Comparison of ENCODE assay signal across 8 mouse cellular contexts in genomic region chr5:73337961-73338831, GRCm38 (mm10). TPM values are rescaled to one million over a fixed set of nuclear protein-coding genes. Genes with fewer than 3 reads are reported as not detected.
DNase-seq lines count a peak whose midpoint lies in the region; ATAC-seq lines count a peak whose summit lies in the region.

No protein-coding gene starts in this region.

- H3K9ac ChIP-seq in forebrain, embryonic 15.5 days (replicated peaks), result peak overlapping the region; percentile 70
- peak overlapping the region; percentile 83 for H3K9ac ChIP-seq in hindbrain, embryonic 11.5 days (ENCODE audit: low read depth, low read length)
- peak overlapping the region; percentile 41 for H3K9ac ChIP-seq in stomach, embryonic 14.5 days (replicated peaks; ENCODE audit: low read depth, low read length)

- H3K4me3 ChIP-seq in forebrain, embryonic 15.5 days, result peak overlapping the region; percentile 68
- peak overlapping the region; percentile 52 for H3K4me3 ChIP-seq in hindbrain, embryonic 11.5 days (ENCODE audit: low read depth, low read length)
- peak overlapping the region; percentile 48 for H3K4me3 ChIP-seq in stomach, embryonic 14.5 days (ENCODE audit: low read depth, low read length)

- H3K9me3 ChIP-seq in forebrain, embryonic 15.5 days, result no peaks in the 10 kb centered on the region
- H3K9me3 ChIP-seq in hindbrain, embryonic 11.5 days (ENCODE audit: control insufficient read depth, low read length), result no peaks in the 10 kb centered on the region
- no peaks in the 10 kb centered on the region for H3K9me3 ChIP-seq in stomach, embryonic 14.5 days (ENCODE audit: control insufficient read depth, low read depth, low read length)

- H3K36me3 ChIP-seq in forebrain, embryonic 15.5 days, result no peaks in the 10 kb centered on the region
- no peaks in the 10 kb centered on the region for H3K36me3 ChIP-seq in hindbrain, embryonic 11.5 days (ENCODE audit: control insufficient read depth, insufficient read depth, low read length)
- H3K36me3 ChIP-seq in stomach, embryonic 14.5 days (ENCODE audit: control insufficient read depth, insufficient read depth, low read length), result no peaks in the 10 kb centered on the region

- H3K27me3 ChIP-seq in forebrain, embryonic 15.5 days, result no peaks in the 10 kb centered on the region
- H3K27me3 ChIP-seq in hindbrain, embryonic 11.5 days (ENCODE audit: control insufficient read depth, insufficient read depth, low read length), result no peaks in the 10 kb centered on the region
- no peaks in the 10 kb centered on the region for H3K27me3 ChIP-seq in stomach, embryonic 14.5 days (ENCODE audit: control insufficient read depth, insufficient read depth, low read length)

- peak overlapping the region; percentile 57 for H3K27ac ChIP-seq in forebrain, embryonic 15.5 days (replicated peaks)
- no peak overlapping the region; the same call in 1 of the 2 replicates for H3K27ac ChIP-seq in hindbrain, embryonic 11.5 days (ENCODE audit: low read depth, low read length)
- H3K27ac ChIP-seq in stomach, embryonic 14.5 days (ENCODE audit: low read length), result peak overlapping the region; percentile 28; the same call in 1 of the 2 replicates

- ATAC-seq in forebrain, embryonic 15.5 days (replicated peaks), result peak; percentile 83
- ATAC-seq in hindbrain, embryonic 11.5 days (ENCODE audit: low FRiP score), result peak; percentile 73
- peak; percentile 73 for ATAC-seq in megakaryocyte-erythroid progenitor cell, adult 5-6 weeks (replicated peaks; ENCODE audit: low FRiP score, low TSS enrichment, poor library complexity, severe bottlenecking)
- ATAC-seq in stomach, embryonic 14.5 days (ENCODE audit: insufficient number of reproducible peaks, insufficient read depth, low FRiP score, low read depth), result peak; percentile 53

- intact Hi-C loops in heart, postnatal 25 days (cut with DNase I), result no loop called here
- intact Hi-C loops in left cerebral cortex, postnatal 25 days (cut with DNase I), result loop anchor here (2.0 kb wide), 1 partner anchor 43 kb away; no protein-coding TSS in a partner anchor

- 3% methylated on average over 33 of the region's 41 CpGs for WGBS in forebrain, embryonic 15.5 days
- 7% methylated on average over 26 of the region's 41 CpGs for WGBS in hindbrain, embryonic 11.5 days
- 5% methylated on average over 35 of the region's 41 CpGs for WGBS in stomach, embryonic 14.5 days

- peak overlapping the region; percentile 79 for H3K4me2 ChIP-seq in forebrain, embryonic 15.5 days (replicated peaks)
- peak overlapping the region; percentile 83 for H3K4me2 ChIP-seq in hindbrain, embryonic 11.5 days (replicated peaks; ENCODE audit: low read depth, low read length)
- peak overlapping the region; percentile 77 for H3K4me2 ChIP-seq in stomach, embryonic 14.5 days (replicated peaks; ENCODE audit: low read depth, low read length)

- DNase-seq in heart, adult 11 months, result peak; percentile 90
- no peak for DNase-seq in heart, postnatal 25 days (ENCODE audit: low spot score)
- DNase-seq in cerebellum, adult 11 months, result peak; percentile 16
- peak; percentile 58 for DNase-seq in hindbrain, embryonic 11.5 days (ENCODE audit: low spot score)
- DNase-seq in left cerebral cortex, postnatal 25 days (ENCODE audit: low spot score in 2 of 2), result peak; percentile 69 to 89

- H3K4me1 ChIP-seq in forebrain, embryonic 15.5 days, result peaks cover 13% of the 10 kb centered on the region; the same call in 1 of the 2 replicates
- no peaks in the 10 kb centered on the region for H3K4me1 ChIP-seq in hindbrain, embryonic 11.5 days (replicated peaks; ENCODE audit: control insufficient read depth, insufficient read depth, low read length)
- 0 out of 2 replicates have a peak, but pooled peaks cover 2% of the 10 kb centered on the region for H3K4me1 ChIP-seq in stomach, embryonic 14.5 days (ENCODE audit: control insufficient read depth, insufficient read depth, low read length)

RNA-seq across cellular contexts. Expression of gene Ociad2, which starts 2.6 kb away (rescaled TPM):
- total RNA-seq in heart, postnatal 25 days (2021), result 1 to 10 TPM; 8.8 to 9.5 TPM
- 21.1 and 22.2 TPM in 2 replicates for polyA plus RNA-seq in forebrain, embryonic 15.5 days (2015; fragmentation: Nextera tagmentation; extraction: Ambion mirVana)
- 8.0 and 9.8 TPM in 2 replicates for polyA plus RNA-seq in hindbrain, embryonic 11.5 days (2014; fragmentation: Nextera tagmentation; extraction: Ambion mirVana)
- 100 to 1,000 TPM; 122 to 128 TPM for total RNA-seq in left cerebral cortex, postnatal 25 days (2021)
- total RNA-seq in megakaryocyte-erythroid progenitor cell, adult 5-6 weeks (2014; fragmentation: Nextera tagmentation), result 2.5 and 14.8 TPM in 2 replicates
- total RNA-seq in megakaryocyte-erythroid progenitor cell, adult 5-6 weeks (2017), result 4.7 and 8.1 TPM in 2 replicates
- polyA plus RNA-seq in stomach, embryonic 14.5 days (2014; fragmentation: Nextera tagmentation; extraction: Ambion mirVana), result 55.7 and 64.3 TPM in 2 replicates

RNA-seq across cellular contexts. Expression of gene Ociad1, which starts 45.6 kb away (rescaled TPM):
- 100 to 1,000 TPM; 252 to 269 TPM for total RNA-seq in heart, postnatal 25 days (2021)
- polyA plus RNA-seq in forebrain, embryonic 15.5 days (2015; fragmentation: Nextera tagmentation; extraction: Ambion mirVana), result 267 and 268 TPM in 2 replicates
- polyA plus RNA-seq in hindbrain, embryonic 11.5 days (2014; fragmentation: Nextera tagmentation; extraction: Ambion mirVana), result 148 and 177 TPM in 2 replicates
- 100 to 1,000 TPM; 475 TPM for total RNA-seq in left cerebral cortex, postnatal 25 days (2021)
- total RNA-seq in megakaryocyte-erythroid progenitor cell, adult 5-6 weeks (2014; fragmentation: Nextera tagmentation), result 223 and 270 TPM in 2 replicates
- 192 and 410 TPM in 2 replicates for total RNA-seq in megakaryocyte-erythroid progenitor cell, adult 5-6 weeks (2017)
- polyA plus RNA-seq in stomach, embryonic 14.5 days (2014; fragmentation: Nextera tagmentation; extraction: Ambion mirVana), result 138 and 148 TPM in 2 replicates

Comparison
In these comparisons a context has a peak if more than half of its experiments do, and no peak if none do; other contexts are left out.
1. RNA of gene Ociad2, which starts 2.6 kb away (total RNA-seq): 122 to 128 TPM in left cerebral cortex, postnatal 25 days; 8.8 to 9.5 TPM in heart, postnatal 25 days and 2.5 to 14.8 TPM in megakaryocyte-erythroid progenitor cell, adult 5-6 weeks; every median in the first group is over 4 times any median in the second.
2. Peak in every context shown above with its lines, with median percentiles within 50 percentile points of each other: ATAC-seq, H3K4me2 ChIP-seq, H3K4me3 ChIP-seq and H3K9ac ChIP-seq.